Mouse (Mus musculus) gastrocnemius, postnatal 36 days (tissue): ENCODE results near the gene Pknox2. TPM values are rescaled to one million over a fixed set of nuclear protein-coding genes. Genes with fewer than 3 reads are reported as not detected.

ENCODE experiments used
- DNase-seq, 2 experiments: peaks; one replicate each; pipeline ENCODE4 v3.0.0; 2022
- intact Hi-C: fragments of 180-260 bp; cut with DNase I; formaldehyde crosslinking; loops from one replicate; pipeline ENCODE4 v1.15.1; 2025
- long read RNA-seq, 2 experiments: library from polyadenylated mRNA; stranded (forward); transcript quantifications; one replicate each; pipeline ENCODE4 v2.0.0; 2021
- total RNA-seq, 2 experiments: library from RNA; stranded (reverse); gene quantifications; 2 replicates each; pipeline ENCODE4 v1.2.3; 2021

The Pknox2 gene
- total RNA-seq = 10 to 100 TPM; 31.1 to 43.3 TPM
- long read RNA-seq, experiment 1, partial matches to known transcripts = 5 of 6 reads
- long read RNA-seq, experiment 1, other reads (novel, unspliced or antisense) = 0 of 6 reads
- long read RNA-seq, experiment 2, partial matches to known transcripts = 2 of 10 reads
- long read RNA-seq, experiment 2, other reads (novel, unspliced or antisense) = 7 of 10 reads

- DNase-seq = peak; percentile 62 to 81
- intact Hi-C loops = loop anchor here (2.0 to 5.0 kb wide), 4 partner anchors 27 to 250 kb away; no protein-coding TSS in a partner anchor
These were observed at the start of gene Pknox2 for GRCm38 (mm10) chr9:37147359-37147685. TSS of gene Pknox2 (minus strand) at chr9:37147407.

GRCm38 (mm10) chr9:37188024-37188423 lies 40.8 kb upstream of the Pknox2 start:
- intact Hi-C loops = no loop called here
- DNase-seq = no peak

GRCm38 (mm10) chr9:37187407-37187806 lies 40.2 kb upstream of the Pknox2 start:
- intact Hi-C loops = no loop called here
- no peak for DNase-seq

GRCm38 (mm10) chr9:37183176-37183575 lies 36.0 kb upstream of the Pknox2 start:
- no peak for DNase-seq
- intact Hi-C loops = no loop called here

- DNase-seq = no peak
- intact Hi-C loops = no loop called here
These were observed 34.4 kb upstream of the Pknox2 start for GRCm38 (mm10) chr9:37181596-37181995.

DNA sequence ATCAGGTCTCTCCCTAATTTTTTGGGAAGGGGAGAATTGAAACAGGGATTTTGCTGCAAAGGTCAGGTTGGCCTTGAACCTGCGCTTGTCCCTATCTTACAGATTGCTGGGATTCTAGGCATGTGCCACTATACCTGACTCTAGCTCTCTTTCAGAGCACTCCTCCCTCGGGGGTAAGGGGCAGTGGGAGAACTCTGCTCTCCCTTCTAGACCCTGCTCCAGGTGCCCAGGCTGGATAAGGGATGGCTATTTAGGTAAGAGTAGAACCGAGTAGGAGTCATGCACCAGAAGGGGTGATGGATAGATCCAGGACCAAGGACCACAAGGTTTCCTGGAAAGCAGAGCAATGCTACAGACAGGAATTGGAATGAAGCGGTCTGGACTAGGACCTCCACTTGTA lies 32.4 kb upstream of the Pknox2 start:
- intact Hi-C loops = loop anchor here (5.0 kb wide), 1 partner anchor 148 kb away; no protein-coding TSS in a partner anchor

DNA sequence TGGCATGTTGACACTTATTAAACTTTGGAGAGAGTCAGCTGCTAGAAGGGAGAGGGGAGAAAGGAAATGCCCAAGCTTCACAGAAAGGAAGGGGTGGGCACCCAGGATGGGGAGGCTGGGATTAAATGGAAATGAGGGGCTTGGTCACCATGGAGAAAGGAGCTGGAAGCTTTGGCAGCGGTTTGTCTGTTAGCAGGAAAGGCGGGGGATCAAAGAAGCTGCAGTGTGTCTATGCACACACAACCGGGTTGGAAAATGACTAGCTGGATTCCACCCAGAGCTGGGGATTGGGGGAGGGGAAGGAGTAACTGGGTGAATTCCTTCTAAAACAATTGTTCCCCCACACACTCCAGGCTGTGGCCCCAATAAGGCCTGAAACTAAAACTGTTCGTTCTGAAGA lies 31.7 kb upstream of the Pknox2 start:
- DNase-seq = no peak
- intact Hi-C loops = loop anchor here (5.0 kb wide), 1 partner anchor 148 kb away; no protein-coding TSS in a partner anchor

More for the DNA sequence above, 32.4 kb upstream of the Pknox2 start:
- no peak for DNase-seq

- no peak for DNase-seq
- intact Hi-C loops = loop anchor here (5.0 kb wide), 1 partner anchor 150 kb away; no protein-coding TSS in a partner anchor
These were observed 30.3 kb upstream of the Pknox2 start for GRCm38 (mm10) chr9:37177551-37177950.

DNA sequence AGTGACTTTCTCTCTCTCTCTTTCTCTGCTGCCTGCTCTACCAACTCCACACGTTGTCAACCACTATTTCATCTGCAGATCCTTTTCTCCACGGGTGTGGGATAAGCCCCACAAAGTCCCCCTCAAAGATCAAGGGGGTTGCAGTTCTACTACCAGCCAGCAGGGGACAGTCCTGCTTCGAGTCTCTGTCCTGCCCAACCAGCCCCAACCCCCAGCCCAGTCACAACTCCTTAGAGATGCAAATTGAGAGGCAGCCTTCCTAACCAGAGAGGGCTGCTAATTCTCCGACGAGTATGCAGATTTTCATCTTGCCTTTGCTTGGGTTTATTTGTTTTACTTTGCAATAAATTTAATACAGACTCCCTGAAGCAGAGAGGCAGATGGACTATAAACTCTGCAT lies 29.9 kb upstream of the Pknox2 start:
- intact Hi-C loops = loop anchor here (5.0 kb wide), 1 partner anchor 150 kb away; no protein-coding TSS in a partner anchor
- peak; percentile 30 to 32 for DNase-seq

GRCm38 (mm10) chr9:37176002-37176401 lies 28.8 kb upstream of the Pknox2 start:
- intact Hi-C loops = loop anchor here (1.0 to 5.0 kb wide), 2 partner anchors 54 to 151 kb away; no protein-coding TSS in a partner anchor
- DNase-seq = no peak

- no peak for DNase-seq
- intact Hi-C loops = no loop called here
These were observed 26.2 kb upstream of the Pknox2 start for GRCm38 (mm10) chr9:37173376-37173775.

GRCm38 (mm10) chr9:37166899-37167298 lies 19.7 kb upstream of the Pknox2 start:
- DNase-seq = no peak
- intact Hi-C loops = no loop called here

- intact Hi-C loops = no loop called here
- no peak for DNase-seq
These were observed 13.5 kb upstream of the Pknox2 start for GRCm38 (mm10) chr9:37160686-37161085.

DNA sequence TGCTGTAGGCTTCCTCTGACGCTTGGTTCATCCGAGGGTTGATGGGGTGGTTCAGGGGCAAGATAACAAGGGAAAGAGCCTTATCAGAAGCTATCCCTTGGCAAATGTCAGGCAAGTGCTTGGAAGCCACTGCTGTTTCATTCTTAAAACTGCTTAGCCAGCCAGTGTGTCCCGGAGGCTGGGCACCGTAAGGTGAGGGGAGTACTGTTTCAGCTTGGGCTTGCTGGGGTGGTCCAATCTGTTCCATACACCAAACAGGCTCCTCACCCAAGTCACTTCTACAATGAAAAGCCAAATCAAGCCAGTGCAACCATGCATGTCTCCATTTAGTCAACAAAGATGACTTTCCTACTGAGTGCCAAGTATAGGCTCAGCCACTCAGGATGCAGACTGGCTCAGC lies 679 bp upstream of the Pknox2 start:
- intact Hi-C loops = loop anchor here (2.0 to 5.0 kb wide), 4 partner anchors 27 to 251 kb away; no protein-coding TSS in a partner anchor
- DNase-seq = no peak

DNA sequence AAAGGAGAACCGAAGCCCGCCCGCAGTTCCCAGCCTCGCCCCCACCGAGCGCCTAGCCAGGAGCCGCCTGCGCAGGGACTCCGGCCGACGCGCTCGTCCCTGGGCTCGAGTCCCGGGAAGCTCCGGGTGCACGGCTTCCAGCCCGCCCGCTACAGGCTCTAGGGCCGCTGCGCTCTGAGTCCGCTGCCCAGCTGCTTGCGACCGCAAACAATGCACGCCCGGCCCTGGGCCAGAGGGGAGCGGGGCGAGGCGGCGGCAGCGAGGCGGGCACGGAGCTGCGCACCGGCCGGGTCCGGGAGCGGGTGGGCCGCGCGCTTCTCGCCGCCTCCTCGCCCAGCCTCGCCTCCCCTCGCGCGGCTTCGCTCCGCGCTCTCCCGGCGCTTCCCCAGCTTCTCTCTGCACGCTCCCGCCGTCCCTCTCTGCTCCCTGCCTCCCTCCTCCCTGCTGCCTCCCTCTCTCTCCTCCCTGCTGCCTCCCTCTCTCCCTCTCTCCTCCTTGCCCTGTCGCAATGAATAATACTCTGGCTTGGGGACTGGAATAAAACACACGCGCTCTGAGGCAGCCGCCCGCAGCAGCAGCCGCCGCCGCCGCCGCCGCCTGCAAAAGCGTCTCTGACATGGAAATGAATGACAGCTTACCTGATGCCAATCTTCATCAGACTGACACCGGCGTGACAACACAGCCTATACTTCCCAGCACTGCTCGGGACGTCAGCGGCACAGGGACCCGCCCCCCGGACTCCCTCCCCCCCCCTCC lies 426 bp downstream of the Pknox2 start:
- DNase-seq = peak; percentile 61 to 72
- intact Hi-C loops = loop anchor here (2.0 to 5.0 kb wide), 4 partner anchors 26 to 249 kb away; no protein-coding TSS in a partner anchor

- no peak for DNase-seq
- intact Hi-C loops = loop anchor here (2.0 to 5.0 kb wide), 4 partner anchors 25 to 249 kb away; no protein-coding TSS in a partner anchor
These were observed 929 bp downstream of the Pknox2 start for GRCm38 (mm10) chr9:37146353-37146602.

- intact Hi-C loops = loop anchor here (2.0 to 5.0 kb wide), 4 partner anchors 25 to 248 kb away; no protein-coding TSS in a partner anchor
- DNase-seq = peak in 1 of 2 experiments; percentile 49
These were observed 1.4 kb downstream of the Pknox2 start for GRCm38 (mm10) chr9:37145616-37146352.

- intact Hi-C loops = loop anchor here (5.0 kb wide), 2 partner anchors 228 to 248 kb away; no protein-coding TSS in a partner anchor
- peak in 1 of 2 experiments; percentile 57 for DNase-seq
These were observed 2.0 kb downstream of the Pknox2 start for GRCm38 (mm10) chr9:37145151-37145615.

GRCm38 (mm10) chr9:37144696-37145095 lies 2.5 kb downstream of the Pknox2 start:
- intact Hi-C loops = loop anchor here (5.0 kb wide), 2 partner anchors 227 to 247 kb away; no protein-coding TSS in a partner anchor
- DNase-seq = no peak

GRCm38 (mm10) chr9:37144251-37144650 lies 3.0 kb downstream of the Pknox2 start:
- intact Hi-C loops = no loop called here
- DNase-seq = no peak
